Mouse (Mus musculus): ENCODE measurements around the gene Unc5b. TPM values are rescaled to one million over a fixed set of nuclear protein-coding genes. Genes with fewer than 3 reads are reported as not detected.
A peak's percentile ranks its signal among the peaks of the same experiment; 100 is the strongest.

The Unc5b gene
- total and polyA plus RNA-seq, 2 experiments from 2014 or later: 4.9 to 50.5 TPM

- no peak overlapping the region for H3K4me3 ChIP-seq (ENCODE audit: low read depth, low read length)
- DNase-seq (ENCODE audit: low spot score) (no peak), ATAC-seq (ENCODE audit: insufficient read depth, low read depth) (no peak)
- H3K9ac ChIP-seq (replicated peaks; ENCODE audit: low read depth, low read length): no peak overlapping the region; the same call in 1 of the 2 replicates
- H3K36me3 ChIP-seq (replicated peaks; ENCODE audit: control insufficient read depth, insufficient read depth, low read length): no peaks in the 10 kb centered on the region
- peak overlapping the region; percentile 7; the same call in 1 of the 2 replicates for H3K27ac ChIP-seq (ENCODE audit: low read depth)
- no peak overlapping the region for H3K4me2 ChIP-seq (ENCODE audit: low read depth, low read length)
- peaks cover 66% of the 10 kb centered on the region for H3K4me1 ChIP-seq (ENCODE audit: control insufficient read depth, insufficient read depth)
- H3K27me3 ChIP-seq (ENCODE audit: control insufficient read depth, insufficient read depth, low read length): no peaks in the 10 kb centered on the region
- H3K9me3 ChIP-seq (replicated peaks; ENCODE audit: control insufficient read depth, low read length): no peaks in the 10 kb centered on the region
- no peak for TF ChIP-seq EP300 (IDR thresholded peaks at IDR 0.05; ENCODE audit: low read depth)
- TF ChIP-seq CTCF (IDR thresholded peaks at IDR 0.05; ENCODE audit: low read depth): no peak
Measured at GRCm38 (mm10) chr10:60821311-60821710, 10.1 kb downstream of the Unc5b start.

DNA sequence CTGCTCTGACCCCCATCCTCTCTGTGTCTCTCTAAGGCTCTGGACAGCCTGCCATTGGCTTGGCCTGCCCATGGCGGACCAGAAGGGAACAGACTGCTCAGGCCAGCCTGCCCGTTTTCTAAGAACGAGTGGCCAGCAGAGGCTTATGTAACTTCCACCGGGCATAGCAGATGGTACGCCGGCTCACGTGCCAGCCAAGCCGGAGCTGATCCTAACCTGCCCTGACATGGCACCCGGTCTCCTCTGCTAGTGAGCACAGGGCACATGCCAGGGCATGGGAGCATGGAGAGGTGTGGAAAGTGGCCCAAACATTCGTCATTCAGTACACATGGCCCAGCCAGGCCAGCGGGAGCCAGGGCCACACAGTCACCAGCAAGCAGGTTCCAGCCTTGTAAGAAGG is 10.8 kb downstream of the Unc5b start:
- H3K4me2 ChIP-seq (ENCODE audit: low read depth, low read length): no peak overlapping the region
- no peak for TF ChIP-seq EP300 (IDR thresholded peaks at IDR 0.05; ENCODE audit: low read depth)
- H3K36me3 ChIP-seq (replicated peaks; ENCODE audit: control insufficient read depth, insufficient read depth, low read length): no peaks in the 10 kb centered on the region
- no peak overlapping the region; the same call in 1 of the 2 replicates for H3K9ac ChIP-seq (replicated peaks; ENCODE audit: low read depth, low read length)
- no peak overlapping the region for H3K4me3 ChIP-seq (ENCODE audit: low read depth, low read length)
- DNase-seq (ENCODE audit: low spot score) (no peak), ATAC-seq (ENCODE audit: insufficient read depth, low read depth) (no peak)
- H3K27ac ChIP-seq (ENCODE audit: low read depth): peak overlapping the region; percentile 7
- H3K27me3 ChIP-seq (ENCODE audit: control insufficient read depth, insufficient read depth, low read length): no peaks in the 10 kb centered on the region
- H3K4me1 ChIP-seq (ENCODE audit: control insufficient read depth, insufficient read depth): peaks cover 73% of the 10 kb centered on the region
- 83% methylated on average over 11 of the region's 11 CpGs for WGBS
- no peaks in the 10 kb centered on the region for H3K9me3 ChIP-seq (replicated peaks; ENCODE audit: control insufficient read depth, low read length)

DNA sequence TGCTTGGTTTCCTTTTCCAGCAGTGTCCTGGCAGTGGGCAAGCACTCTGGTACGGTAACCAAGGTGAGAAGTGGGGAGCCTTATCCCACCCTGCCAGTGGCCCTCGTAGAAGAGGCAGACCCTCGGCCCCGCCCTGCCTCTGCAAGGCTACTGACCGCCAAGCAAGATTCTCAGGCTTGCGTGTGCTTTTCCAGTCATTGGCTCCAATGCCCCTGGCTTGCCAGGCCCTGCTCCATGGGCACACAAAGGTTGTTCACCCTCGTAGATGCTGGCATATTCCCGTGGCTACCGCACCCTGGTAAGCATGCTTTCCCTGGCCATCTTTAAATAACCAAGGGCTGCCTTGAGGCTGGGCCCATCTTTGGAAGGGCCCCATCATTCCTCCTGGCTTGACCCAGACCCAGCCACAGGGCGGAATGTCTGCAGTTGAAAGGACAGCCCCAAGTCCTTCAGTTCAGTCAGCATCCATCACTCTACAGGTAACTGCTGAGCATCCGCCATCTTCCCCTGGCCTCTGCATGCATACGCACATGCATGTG is 11.7 kb downstream of the Unc5b start:
- 77% methylated on average over 12 of the region's 12 CpGs for WGBS
- no peak for TF ChIP-seq EP300 (IDR thresholded peaks at IDR 0.05; ENCODE audit: low read depth)
- TF ChIP-seq CTCF (IDR thresholded peaks at IDR 0.05; ENCODE audit: low read depth): no peak
- Histone ChIP-seq H3K27ac (ENCODE audit: low read depth) (peak overlapping the region; percentile 7), H3K36me3 (replicated peaks; ENCODE audit: control insufficient read depth, insufficient read depth, low read length) (no peaks in the 10 kb centered on the region), H3K9me3 (replicated peaks; ENCODE audit: control insufficient read depth, low read length) (no peaks in the 10 kb centered on the region), H3K4me3 (ENCODE audit: low read depth, low read length) (no peak overlapping the region), H3K4me2 (ENCODE audit: low read depth, low read length) (no peak overlapping the region), H3K4me1 (ENCODE audit: control insufficient read depth, insufficient read depth) (peaks cover 81% of the 10 kb centered on the region), H3K27me3 (ENCODE audit: control insufficient read depth, insufficient read depth, low read length) (no peaks in the 10 kb centered on the region), H3K9ac (replicated peaks; ENCODE audit: low read depth, low read length) (no peak overlapping the region)
- ATAC-seq (ENCODE audit: insufficient read depth, low read depth) (no peak), DNase-seq (ENCODE audit: low spot score) (no peak)

- TF ChIP-seq CTCF (IDR thresholded peaks at IDR 0.05; ENCODE audit: low read depth) (no peak), EP300 (IDR thresholded peaks at IDR 0.05; ENCODE audit: low read depth) (no peak)
- Histone ChIP-seq H3K4me2 (ENCODE audit: low read depth, low read length) (no peak overlapping the region), H3K27ac (ENCODE audit: low read depth) (peak overlapping the region; percentile 65), H3K4me1 (ENCODE audit: control insufficient read depth, insufficient read depth) (peaks cover 86% of the 10 kb centered on the region), H3K9ac (replicated peaks; ENCODE audit: low read depth, low read length) (no peak overlapping the region), H3K9me3 (replicated peaks; ENCODE audit: control insufficient read depth, low read length) (no peaks in the 10 kb centered on the region), H3K36me3 (replicated peaks; ENCODE audit: control insufficient read depth, insufficient read depth, low read length) (no peaks in the 10 kb centered on the region), H3K27me3 (ENCODE audit: control insufficient read depth, insufficient read depth, low read length) (no peaks in the 10 kb centered on the region), H3K4me3 (ENCODE audit: low read depth, low read length) (no peak overlapping the region)
- 10% methylated on average over 5 of the region's 5 CpGs for WGBS
- peak; percentile 20; the same call in 1 of the 2 replicates for ATAC-seq (ENCODE audit: insufficient read depth, low read depth)
- DNase-seq (ENCODE audit: low spot score): no peak
Measured at GRCm38 (mm10) chr10:60819179-60819578, 12.2 kb downstream of the Unc5b start.

DNA sequence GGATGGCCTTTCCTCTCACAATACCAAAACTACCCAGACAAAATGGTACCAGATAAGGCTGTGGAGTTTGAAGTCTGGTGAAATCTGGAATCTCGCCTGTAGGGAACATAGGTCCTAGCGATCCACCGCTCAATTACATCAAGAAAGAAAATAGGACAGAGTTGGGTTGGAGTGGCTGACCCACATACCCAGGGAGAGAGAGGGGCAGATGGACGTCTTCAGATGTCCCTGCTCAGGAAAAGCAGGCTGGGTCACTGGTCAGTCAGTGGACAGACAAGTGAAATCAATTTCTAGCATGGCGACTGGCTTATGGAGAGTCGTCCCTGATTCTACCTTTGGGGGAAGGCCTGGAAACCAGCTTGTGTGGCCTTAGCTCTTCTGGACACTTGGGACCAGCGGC is 12.7 kb downstream of the Unc5b start:
- Histone ChIP-seq H3K27me3 (ENCODE audit: control insufficient read depth, insufficient read depth, low read length) (no peaks in the 10 kb centered on the region), H3K4me1 (ENCODE audit: control insufficient read depth, insufficient read depth) (peaks cover 87% of the 10 kb centered on the region), H3K27ac (ENCODE audit: low read depth) (peak overlapping the region; percentile 65), H3K9ac (replicated peaks; ENCODE audit: low read depth, low read length) (no peak overlapping the region), H3K4me2 (ENCODE audit: low read depth, low read length) (no peak overlapping the region), H3K9me3 (replicated peaks; ENCODE audit: control insufficient read depth, low read length) (no peaks in the 10 kb centered on the region), H3K36me3 (replicated peaks; ENCODE audit: control insufficient read depth, insufficient read depth, low read length) (no peaks in the 10 kb centered on the region), H3K4me3 (ENCODE audit: low read depth, low read length) (no peak overlapping the region)
- ATAC-seq (ENCODE audit: insufficient read depth, low read depth) (no peak), DNase-seq (ENCODE audit: low spot score) (no peak)
- WGBS: 80% methylated on average over 7 of the region's 7 CpGs
- TF ChIP-seq EP300 (IDR thresholded peaks at IDR 0.05; ENCODE audit: low read depth): no peak
- no peak for TF ChIP-seq CTCF (IDR thresholded peaks at IDR 0.05; ENCODE audit: low read depth)

- Histone ChIP-seq H3K4me1 (ENCODE audit: control insufficient read depth, insufficient read depth) (peaks cover 88% of the 10 kb centered on the region), H3K27me3 (ENCODE audit: control insufficient read depth, insufficient read depth, low read length) (no peaks in the 10 kb centered on the region), H3K36me3 (replicated peaks; ENCODE audit: control insufficient read depth, insufficient read depth, low read length) (no peaks in the 10 kb centered on the region), H3K4me2 (ENCODE audit: low read depth, low read length) (no peak overlapping the region), H3K27ac (ENCODE audit: low read depth) (peak overlapping the region; percentile 92), H3K9ac (replicated peaks; ENCODE audit: low read depth, low read length) (no peak overlapping the region), H3K4me3 (ENCODE audit: low read depth, low read length) (no peak overlapping the region), H3K9me3 (replicated peaks; ENCODE audit: control insufficient read depth, low read length) (no peaks in the 10 kb centered on the region)
- WGBS: 85% methylated on average over 6 of the region's 6 CpGs
- no peak for TF ChIP-seq CTCF (IDR thresholded peaks at IDR 0.05; ENCODE audit: low read depth)
- TF ChIP-seq EP300 (IDR thresholded peaks at IDR 0.05; ENCODE audit: low read depth): no peak
- ATAC-seq (ENCODE audit: insufficient read depth, low read depth): no peak
- DNase-seq (ENCODE audit: low spot score): no peak
Measured at GRCm38 (mm10) chr10:60817868-60818267, 13.5 kb downstream of the Unc5b start.

Data from heart, postnatal 0 days (tissue).